Mouse (Mus musculus) kidney, adult 2 months (tissue): ENCODE data around the gene Rps23.

Source experiments
- CTCF ChIP-seq: fragments of 200-500 bp; conservative IDR thresholded peaks from 2 replicates; pipeline ENCODE4 v1.5.1; 2011; ENCODE audit warnings: low read depth, mild to moderate bottlenecking, control low read depth, low read length, moderate library complexity, mixed read lengths; ENCODE audit not compliant: insufficient read depth, insufficient read length
- POLR2A ChIP-seq: fragments of 200-500 bp; IDR thresholded peaks from one replicate; pipeline ENCODE4 v1.6.1; 2011; ENCODE audit warnings: low read depth, low read length, control low read depth

- TF ChIP-seq CTCF (no peak), POLR2A (no peak)
Measured at GRCm38 (mm10) chr13:90926938-90927633, 4.3 kb downstream of the Rps23 start.
